Mouse (Mus musculus) neutrophil, adult 5-6 weeks (primary cell): Measurements from ENCODE around the gene Dnm3. TPM values are rescaled to one million over a fixed set of nuclear protein-coding genes. Genes with fewer than 3 reads are reported as not detected.

Source experiments
- ATAC-seq: fragments of 151-379, 151-347 bp; 2 replicates; pipeline ENCODE4 v1.8.0; 2017; ENCODE audit warnings: mild to moderate bottlenecking, moderate TSS enrichment; ENCODE audit not compliant: insufficient number of reproducible peaks, poor library complexity, low FRiP score, severe bottlenecking; ENCODE audit errors: extremely low read depth
- total RNA-seq: library from RNA; stranded (forward); fragments of 200-1000 nt; gene quantifications from 2 replicates; pipeline ENCODE4 v1.2.3, GENCODE M21; 2017

The Dnm3 gene
- total RNA-seq, 1 experiment from 2014 or later, result not detected

GRCm38 (mm10) chr1:161999338-161999737 is 478.5 kb downstream of the Dnm3 start:
- no peak for ATAC-seq

DNA sequence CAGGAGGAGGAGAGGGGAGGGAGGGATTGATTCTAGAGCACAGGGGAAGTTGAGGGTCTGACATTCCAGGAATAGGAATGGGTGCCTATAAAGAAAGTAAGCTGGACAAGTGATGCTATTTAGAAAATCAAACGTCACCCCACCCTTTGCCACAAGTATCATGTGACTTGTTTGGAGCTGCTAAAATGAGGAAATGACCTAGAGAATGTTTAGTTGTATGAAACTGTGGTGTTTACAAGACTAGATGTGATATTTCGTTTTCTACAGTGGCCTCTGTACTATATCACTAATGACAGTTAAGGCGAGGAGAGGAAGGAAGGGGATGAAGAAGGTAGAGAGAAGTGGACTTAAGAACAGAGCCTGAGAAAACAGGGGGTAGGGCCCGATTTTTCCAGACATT is 479.1 kb downstream of the Dnm3 start:
- ATAC-seq, result peak; percentile 59

DNA sequence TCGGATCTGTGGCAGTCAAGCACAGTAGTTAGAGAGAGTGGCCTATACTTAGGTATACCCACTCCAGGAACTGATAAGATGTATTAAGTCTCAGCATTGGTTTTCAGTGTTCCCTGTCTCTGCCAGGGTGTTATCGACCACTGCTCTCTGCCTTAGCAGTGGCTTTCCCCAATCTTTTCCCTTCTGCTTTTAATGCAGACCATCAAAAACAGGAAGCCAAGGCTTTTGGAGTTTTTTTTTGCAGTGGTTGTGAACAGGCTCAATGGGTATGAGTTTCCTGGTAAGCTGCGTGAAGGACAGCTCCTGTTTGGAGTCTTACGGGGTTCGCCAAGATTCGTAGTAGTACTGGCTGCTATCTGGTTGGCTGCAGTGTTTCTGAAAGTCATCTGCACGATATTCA is 485.4 kb downstream of the Dnm3 start:
- ATAC-seq, result no peak

DNA sequence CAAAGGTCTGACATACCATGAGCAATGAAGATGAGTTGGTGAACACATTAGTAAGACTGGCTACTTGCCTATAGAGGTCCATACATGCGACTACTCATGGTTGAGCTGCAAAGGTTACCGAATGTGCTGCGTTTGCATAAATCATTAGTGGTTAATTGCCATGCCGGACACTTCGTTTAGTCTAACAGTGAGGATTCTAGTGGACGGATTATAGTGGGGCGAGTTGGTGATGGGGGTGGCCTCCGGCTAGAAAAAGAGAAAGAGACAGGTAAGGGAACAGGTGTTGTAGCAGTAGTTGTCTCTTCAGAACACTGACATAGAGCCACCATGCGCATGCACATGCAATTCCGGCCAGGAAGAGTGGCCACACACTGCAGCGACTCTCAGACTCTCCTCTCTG is 486.0 kb downstream of the Dnm3 start:
- ATAC-seq, result no peak

GRCm38 (mm10) chr1:161990684-161991578 is 486.9 kb downstream of the Dnm3 start:
- ATAC-seq, result no peak

GRCm38 (mm10) chr1:161983979-161984566 is 493.8 kb downstream of the Dnm3 start:
- no peak for ATAC-seq

- ATAC-seq, result no peak
These were observed 494.4 kb downstream of the Dnm3 start for GRCm38 (mm10) chr1:161983451-161983850.

DNA sequence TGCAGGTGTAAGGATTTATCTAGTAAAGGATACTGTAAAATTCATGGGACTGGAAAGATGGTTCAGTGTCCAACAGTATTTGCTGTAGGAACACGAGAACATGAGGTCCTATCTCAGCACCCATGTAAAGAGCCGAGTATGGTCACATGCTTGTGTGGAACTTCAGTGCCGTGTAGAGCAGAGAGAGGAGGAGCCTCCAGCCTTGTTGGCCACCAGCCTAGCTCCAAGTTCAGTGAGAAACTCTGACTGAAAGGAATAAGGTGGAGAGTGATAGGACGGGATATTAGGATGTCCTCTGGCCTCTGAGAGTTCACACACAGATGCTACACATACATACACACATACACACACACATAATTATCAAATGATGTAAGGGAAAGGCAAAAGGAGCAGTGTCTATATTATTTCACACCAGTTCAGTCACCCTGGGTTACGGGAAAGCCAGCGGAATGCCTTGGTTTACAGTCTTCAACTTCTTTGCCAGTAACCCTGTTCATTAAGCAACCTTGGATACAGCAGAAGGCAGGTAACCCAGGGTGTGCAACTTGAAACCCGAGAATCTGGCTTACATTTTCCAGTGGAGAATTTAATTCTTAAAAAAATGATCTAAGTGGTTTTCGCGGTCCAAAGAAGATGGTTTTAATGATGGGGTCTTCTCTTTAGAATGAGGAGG is 497.1 kb downstream of the Dnm3 start:
- ATAC-seq, result no peak

DNA sequence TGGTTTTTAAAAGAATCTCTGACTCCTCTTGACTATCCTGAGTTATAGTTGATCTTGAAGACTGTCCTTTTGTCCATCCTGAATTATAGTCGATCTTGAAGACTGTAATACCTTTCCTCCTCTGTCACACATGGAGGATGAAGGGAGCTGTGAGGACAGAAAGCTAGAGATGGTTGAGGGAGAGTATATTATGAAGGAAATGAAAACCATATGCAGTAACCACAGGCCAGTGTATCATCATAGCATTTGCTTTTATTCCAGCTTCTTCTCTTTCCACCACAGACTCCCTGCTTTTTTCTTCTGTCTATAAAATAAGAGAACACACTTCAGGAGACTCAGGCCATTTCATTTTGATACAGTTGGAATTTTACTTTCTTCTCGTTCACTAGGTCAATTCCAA is 497.8 kb downstream of the Dnm3 start:
- ATAC-seq, result no peak

DNA sequence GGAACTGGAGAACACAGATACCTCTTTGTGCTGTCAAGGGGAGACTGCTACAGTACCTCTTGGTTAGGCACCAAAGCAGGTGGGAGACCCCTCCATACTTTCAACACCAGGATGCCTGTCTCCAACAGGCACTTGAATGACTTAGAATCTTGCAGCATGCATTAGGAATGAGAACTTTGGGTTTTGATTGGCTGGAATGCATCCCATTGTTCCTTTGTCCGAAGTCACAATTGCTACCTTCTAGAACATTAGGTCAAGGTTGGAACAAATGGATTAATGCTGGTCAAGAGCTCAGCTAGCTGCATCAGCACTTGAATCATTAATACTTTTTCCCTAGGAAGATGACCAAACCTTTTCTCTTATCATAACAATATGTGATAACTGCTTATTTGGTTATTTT is 498.3 kb downstream of the Dnm3 start, which contains the start of gene 4930558K02Rik:
Gene 4930558K02Rik (minus strand): TSS at position 101 of the 400 bp plus-strand sequence.
- no peak for ATAC-seq

GRCm38 (mm10) chr1:161978173-161978700 is 499.6 kb downstream of the Dnm3 start:
- ATAC-seq, result no peak

- no peak for ATAC-seq
These were observed 500.5 kb downstream of the Dnm3 start for GRCm38 (mm10) chr1:161977331-161977730.

DNA sequence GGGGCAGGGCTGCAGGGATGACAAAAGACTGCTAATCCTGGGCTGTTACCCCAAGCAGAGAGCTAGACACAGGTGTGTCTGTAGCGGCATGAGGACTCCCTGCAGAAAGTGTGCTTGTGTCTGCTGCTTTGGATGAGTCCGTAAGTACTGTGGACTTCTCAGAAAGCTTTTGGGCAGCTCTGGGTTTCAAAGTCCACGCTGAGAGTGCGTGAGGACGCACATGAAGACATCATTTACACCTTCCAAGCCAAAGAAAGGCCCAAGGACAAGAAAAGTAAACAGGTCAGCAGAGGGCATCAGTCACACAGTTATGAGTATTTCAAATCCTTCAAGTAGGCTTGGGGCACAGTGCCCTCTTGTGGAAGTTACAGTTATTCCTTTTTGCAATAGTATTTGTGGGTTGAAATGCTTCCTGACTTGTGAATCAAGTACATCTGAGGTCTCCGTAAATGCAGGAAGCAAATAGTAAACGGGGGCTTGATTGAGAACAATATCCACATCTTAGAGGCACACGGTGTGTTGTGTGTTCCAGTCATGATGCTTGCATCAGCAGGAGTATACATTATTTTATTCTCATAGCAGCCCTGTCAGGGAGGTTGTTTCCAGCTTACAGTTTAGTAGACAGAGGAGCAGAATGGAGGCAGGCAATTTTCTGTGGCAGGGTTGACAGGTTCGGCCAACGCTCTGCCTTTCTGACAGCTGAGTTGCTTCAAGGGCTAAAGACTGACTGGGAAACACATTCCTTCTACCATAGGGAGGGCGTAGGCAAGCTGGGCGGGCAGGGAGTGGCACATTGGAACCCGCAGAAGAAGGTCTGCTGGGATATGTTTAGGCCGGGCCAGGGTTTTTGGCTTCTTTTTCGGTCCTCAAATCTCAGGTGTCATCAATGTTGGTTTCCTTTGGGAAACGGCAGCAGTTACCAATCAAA is 501.3 kb downstream of the Dnm3 start:
- ATAC-seq, result peak; percentile 88

DNA sequence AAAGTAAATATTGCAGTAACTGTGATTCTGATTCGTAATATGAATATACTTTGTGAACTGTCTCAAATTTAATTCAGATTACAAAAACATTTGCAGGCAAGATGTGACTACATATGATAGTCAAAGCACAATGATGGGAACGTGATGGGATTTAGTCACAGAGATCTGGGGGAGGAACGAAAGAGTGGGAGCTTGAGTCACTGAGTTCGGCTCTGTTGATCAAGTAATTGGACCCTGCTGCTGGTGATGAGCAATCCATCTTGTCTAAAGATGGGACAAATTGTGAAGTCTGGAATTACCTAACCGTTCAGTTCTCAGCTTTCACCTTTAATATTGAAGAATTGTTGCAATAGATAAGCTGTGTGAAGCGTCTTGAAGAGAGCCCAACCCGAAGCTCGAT is 505.6 kb downstream of the Dnm3 start:
- ATAC-seq, result no peak

DNA sequence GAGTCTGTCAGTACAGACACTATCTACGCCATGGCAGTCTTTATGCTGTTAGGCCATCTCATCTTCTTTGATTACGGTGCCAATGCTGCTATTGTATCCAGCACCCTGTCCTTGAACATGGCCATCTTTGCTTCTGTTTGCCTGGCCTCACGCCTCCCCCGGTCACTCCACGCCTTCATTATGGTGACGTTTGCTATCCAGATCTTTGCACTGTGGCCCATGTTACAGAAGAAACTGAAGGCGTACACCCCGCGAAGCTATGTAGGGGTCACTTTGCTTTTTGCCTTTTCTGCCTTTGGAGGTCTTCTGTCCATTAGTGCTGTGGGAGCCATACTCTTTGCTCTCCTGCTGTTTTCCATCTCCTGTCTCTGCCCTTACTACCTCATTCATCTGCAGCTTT is 507.0 kb downstream of the Dnm3 start:
- ATAC-seq, result no peak

DNA sequence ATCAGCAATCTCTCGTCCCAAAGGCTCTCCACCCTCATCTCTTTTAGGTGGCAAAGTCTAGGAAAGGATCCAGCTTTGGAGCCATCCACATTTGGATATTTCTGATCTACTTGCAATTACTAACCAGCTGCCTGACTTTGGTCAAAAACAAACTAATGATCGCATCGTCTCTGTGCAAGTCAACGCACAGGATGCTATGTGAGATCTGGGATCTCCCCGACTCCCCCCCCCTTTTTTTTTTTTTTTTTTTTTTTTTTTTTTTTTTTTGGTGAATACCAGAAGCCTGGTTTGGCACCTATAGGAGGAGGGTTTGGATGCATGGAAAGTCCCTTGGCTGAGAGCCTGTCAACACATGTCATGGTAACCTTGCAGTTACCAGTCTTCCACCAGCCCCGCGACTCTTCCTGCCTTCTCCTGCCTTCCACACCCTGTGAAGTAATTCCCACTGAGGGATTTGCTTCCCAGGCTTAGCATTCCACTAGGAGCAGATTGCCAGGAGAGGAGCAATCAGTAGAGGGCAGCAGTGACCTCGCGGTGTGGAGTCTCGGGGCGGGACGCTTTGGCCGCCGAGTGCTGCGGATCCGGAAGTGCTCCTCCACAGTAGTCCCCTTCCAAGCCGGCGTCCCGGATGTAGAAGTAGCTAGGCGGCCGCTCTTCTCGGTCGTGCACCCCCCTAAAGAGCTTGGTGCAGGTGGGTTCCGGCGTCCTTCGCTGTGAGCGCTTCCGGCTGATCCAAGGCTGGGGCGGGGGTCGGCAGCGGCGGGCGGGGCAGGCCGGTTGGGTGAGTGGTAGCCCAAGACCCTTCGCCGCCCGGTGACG is 509.0 kb downstream of the Dnm3 start, which contains the start of gene Pigc:
Gene Pigc (plus strand): TSS at position 598 of the 819 bp plus-strand sequence.
- ATAC-seq, result peak; percentile 94

GRCm38 (mm10) chr1:161967936-161968335 is 509.9 kb downstream of the Dnm3 start:
- no peak for ATAC-seq
